Mouse (Mus musculus) liver, embryonic 11.5 days (tissue): ENCODE measurements around the gene Cyp11a1. TPM values are rescaled to one million over a fixed set of nuclear protein-coding genes. Genes with fewer than 3 reads are reported as not detected.

Experiments
- ATAC-seq: fragments of 200-750 bp; cut with Nextera tagmentation; replicated peaks from 2 replicates; pipeline ENCODE4 v1.8.0; 2017; ENCODE audit warnings: moderate number of reproducible peaks, mild to moderate bottlenecking, moderate TSS enrichment, moderate library complexity; ENCODE audit not compliant: low FRiP score
- DNase-seq: peaks from one replicate; pipeline ENCODE4 v3.0.0-alpha.2; 2017; ENCODE audit warnings: low spot score
- H3K27ac ChIP-seq: fragments of 300-500 bp; sonication (generic); 2 replicates; pipeline ENCODE4 v1.5.1; 2014; ENCODE audit warnings: mild to moderate bottlenecking, low read depth, low read length, control low read depth
- H3K27me3 ChIP-seq: fragments of 300-500 bp; sonication (generic); replicated peaks from 2 replicates; pipeline ENCODE4 v1.6.1; 2014; ENCODE audit warnings: low read length, mixed read lengths; ENCODE audit not compliant: control insufficient read depth, insufficient read depth
- H3K36me3 ChIP-seq: fragments of 300-500 bp; sonication (generic); 2 replicates; pipeline ENCODE4 v1.6.1; 2014; ENCODE audit warnings: mild to moderate bottlenecking, low read length, moderate library complexity, mixed read lengths; ENCODE audit not compliant: control insufficient read depth, insufficient read depth
- H3K4me1 ChIP-seq: fragments of 300-500 bp; sonication (generic); replicated peaks from 2 replicates; pipeline ENCODE4 v1.6.1; 2014; ENCODE audit warnings: low read length, mixed read lengths; ENCODE audit not compliant: control insufficient read depth, insufficient read depth
- H3K4me2 ChIP-seq: fragments of 300-500 bp; sonication (generic); 2 replicates; pipeline ENCODE4 v1.6.1; 2014; ENCODE audit warnings: mild to moderate bottlenecking, control low read depth, moderate library complexity
- H3K4me3 ChIP-seq: fragments of 300-500 bp; sonication (generic); 2 replicates; pipeline ENCODE4 v1.5.1; 2014; ENCODE audit warnings: low read depth, low read length, control low read depth
- H3K9ac ChIP-seq: fragments of 300-500 bp; sonication (generic); 2 replicates; pipeline ENCODE4 v1.6.1; 2014; ENCODE audit warnings: low read depth, low read length, control low read depth
- H3K9me3 ChIP-seq: fragments of 300-500 bp; sonication (generic); 2 replicates; pipeline ENCODE4 v1.6.1; 2016; ENCODE audit warnings: low read length, inconsistent platforms, mixed read lengths; ENCODE audit not compliant: control insufficient read depth
- WGBS: fragments of 180-500 bp; shearing (Covaris S2); extraction: QIAGEN DNeasy Blood & Tissue Kit; methylation state at CpG from one replicate; pipeline ENCODE4 v1.1.7; 2014; 5-methylcytosine and 5-hydroxymethylcytosine counted together
- polyA plus RNA-seq: library from polyadenylated mRNA; unstranded; fragments of >200 nt; fragmentation: Nextera tagmentation; extraction: Ambion mirVana; gene quantifications from 2 replicates; pipeline ENCODE4 v1.2.1, GENCODE M21; 2014

Gene Cyp11a1
- polyA plus RNA-seq, 1 experiment from 2014 or later, result not detected

- Histone ChIP-seq H3K4me2 (no peak within 1 kb of the TSS), H3K4me3 (no peak within 1 kb of the TSS), H3K4me1 (no peaks in the 10 kb centered on the region; the same call in 1 of the 2 replicates), H3K36me3 (no peaks in the 10 kb centered on the region), H3K27ac (no peak within 1 kb of the TSS), H3K9me3 (no peaks in the 10 kb centered on the region), H3K9ac (no peak within 1 kb of the TSS), H3K27me3 (peaks cover 7% of the 10 kb centered on the region)
- 10% methylated on average over 3 of the region's 3 CpGs for WGBS
- ATAC-seq (no peak), DNase-seq (no peak)
These were observed 57.3 kb downstream of the Cyp11a1 start, which contains the start of gene Stra6 for GRCm38 (mm10) chr9:58063531-58063930. TSS of gene Stra6 (plus strand) at chr9:58063788.

- H3K36me3 ChIP-seq, result no peaks in the 10 kb centered on the region
- peaks cover 5% of the 10 kb centered on the region for H3K27me3 ChIP-seq
- H3K4me1 ChIP-seq, result no peaks in the 10 kb centered on the region; the same call in 1 of the 2 replicates
- H3K4me3 ChIP-seq, result no peak overlapping the region
- no peaks in the 10 kb centered on the region for H3K9me3 ChIP-seq
- ATAC-seq (no peak), DNase-seq (no peak)
- no peak overlapping the region for H3K27ac ChIP-seq
- WGBS, result 66% methylated on average over 6 of the region's 6 CpGs
- H3K9ac ChIP-seq, result no peak overlapping the region
- H3K4me2 ChIP-seq, result no peak overlapping the region
These were observed 59.3 kb downstream of the Cyp11a1 start for GRCm38 (mm10) chr9:58065532-58065931.

GRCm38 (mm10) chr9:58065977-58066730, 59.9 kb downstream of the Cyp11a1 start:
- no peak overlapping the region for H3K9ac ChIP-seq
- H3K4me2 ChIP-seq, result no peak overlapping the region
- DNase-seq, result no peak
- no peaks in the 10 kb centered on the region for H3K9me3 ChIP-seq
- no peaks in the 10 kb centered on the region for H3K36me3 ChIP-seq
- no peak for ATAC-seq
- H3K27ac ChIP-seq, result no peak overlapping the region
- 62% methylated on average over 6 of the region's 6 CpGs for WGBS
- H3K27me3 ChIP-seq, result peaks cover 5% of the 10 kb centered on the region
- H3K4me1 ChIP-seq, result no peaks in the 10 kb centered on the region; the same call in 1 of the 2 replicates
- H3K4me3 ChIP-seq, result no peak overlapping the region

- Histone ChIP-seq H3K4me2 (no peak overlapping the region), H3K27ac (no peak overlapping the region), H3K27me3 (peaks cover 5% of the 10 kb centered on the region), H3K9ac (no peak overlapping the region), H3K4me3 (no peak overlapping the region), H3K4me1 (no peaks in the 10 kb centered on the region), H3K9me3 (no peaks in the 10 kb centered on the region), H3K36me3 (no peaks in the 10 kb centered on the region)
- ATAC-seq, result no peak
- 69% methylated on average over 6 of the region's 6 CpGs for WGBS
- no peak for DNase-seq
These were observed 60.5 kb downstream of the Cyp11a1 start for GRCm38 (mm10) chr9:58066731-58067095.

- Histone ChIP-seq H3K4me3 (no peak overlapping the region), H3K9me3 (no peaks in the 10 kb centered on the region), H3K36me3 (no peaks in the 10 kb centered on the region), H3K4me1 (no peaks in the 10 kb centered on the region), H3K27ac (no peak overlapping the region), H3K4me2 (no peak overlapping the region), H3K9ac (no peak overlapping the region), H3K27me3 (peaks cover 7% of the 10 kb centered on the region)
- no peak for DNase-seq
- 79% methylated on average over 3 of the region's 3 CpGs for WGBS
- no peak for ATAC-seq
These were observed 61.3 kb downstream of the Cyp11a1 start for GRCm38 (mm10) chr9:58067546-58067945.

GRCm38 (mm10) chr9:58074561-58074960, 68.3 kb downstream of the Cyp11a1 start:
- Histone ChIP-seq H3K36me3 (no peaks in the 10 kb centered on the region), H3K4me1 (no peaks in the 10 kb centered on the region), H3K9me3 (no peaks in the 10 kb centered on the region), H3K4me3 (no peak overlapping the region), H3K9ac (no peak overlapping the region), H3K4me2 (no peak overlapping the region), H3K27ac (no peak overlapping the region), H3K27me3 (peaks cover 6% of the 10 kb centered on the region; the same call in 1 of the 2 replicates)
- DNase-seq (no peak), ATAC-seq (no peak)
- WGBS, result 52% methylated on average over 3 of the region's 3 CpGs

Other genes with a start within 250 kb of the Cyp11a1 start
- 85.0 and 85.1 TPM in 2 replicates for gene Clk3, start 240.6 kb upstream of the Cyp11a1 start, polyA plus RNA-seq
- 20.3 and 21.4 TPM in 2 replicates for gene Arid3b, start 169.6 kb upstream of the Cyp11a1 start, polyA plus RNA-seq
- gene Ubl7, start 95.4 kb upstream of the Cyp11a1 start, polyA plus RNA-seq, result 92.3 and 93.3 TPM in 2 replicates
- gene Sema7a, start 66.3 kb upstream of the Cyp11a1 start, polyA plus RNA-seq, result 0.19 and 0.34 TPM in 2 replicates
- 5.9 and 7.2 TPM in 2 replicates for gene Stra6, start 57.4 kb downstream of the Cyp11a1 start, polyA plus RNA-seq
- not detected in 2 replicates for gene Ccdc33, start 112.4 kb downstream of the Cyp11a1 start, polyA plus RNA-seq
- 7.7 and 8.5 TPM in 2 replicates for gene Islr, start 197.9 kb downstream of the Cyp11a1 start, polyA plus RNA-seq
- gene Islr2, start 197.9 kb downstream of the Cyp11a1 start, polyA plus RNA-seq, result 0.43 TPM in 1 of 2 replicates, not detected in the other
- 28.3 and 33.2 TPM in 2 replicates for gene Pml, start 243.4 kb downstream of the Cyp11a1 start, polyA plus RNA-seq
- 9.7 and 12.9 TPM in 2 replicates for gene Stoml1, start 246.8 kb downstream of the Cyp11a1 start, polyA plus RNA-seq